Mouse (Mus musculus) liver, postnatal 0 days (tissue): ENCODE data around the gene Car5a. TPM values are rescaled to one million over a fixed set of nuclear protein-coding genes. Genes with fewer than 3 reads are reported as not detected.

Experiments
- ATAC-seq: fragments of 200-750 bp; cut with Nextera tagmentation; 2 replicates; pipeline ENCODE4 v1.8.0; 2017; ENCODE audit warnings: mild to moderate bottlenecking, moderate library complexity
- DNase-seq: peaks from one replicate; pipeline ENCODE4 v3.0.0-alpha.2; 2016
- H3K27ac ChIP-seq: fragments of 300-500 bp; sonication (generic); 2 replicates; pipeline ENCODE4 v1.5.1; 2014; ENCODE audit warnings: antibody characterized with exemption, moderate library complexity, mild to moderate bottlenecking, low read depth
- H3K27me3 ChIP-seq: fragments of 300-500 bp; sonication (generic); 2 replicates; pipeline ENCODE4 v1.6.1; 2014; ENCODE audit warnings: low read length, control low read depth, mixed read lengths; ENCODE audit not compliant: insufficient read depth
- H3K36me3 ChIP-seq: fragments of 300-500 bp; sonication (generic); replicated peaks from 2 replicates; pipeline ENCODE4 v1.6.1; 2014; ENCODE audit warnings: mild to moderate bottlenecking, control low read depth, low read length, moderate library complexity, mixed read lengths; ENCODE audit not compliant: insufficient read depth
- H3K4me1 ChIP-seq: fragments of 300-500 bp; sonication (generic); 2 replicates; pipeline ENCODE4 v1.6.1; 2014; ENCODE audit warnings: antibody characterized with exemption, mild to moderate bottlenecking, control low read depth; ENCODE audit not compliant: insufficient read depth
- H3K4me2 ChIP-seq: fragments of 300-500 bp; sonication (generic); 2 replicates; pipeline ENCODE4 v1.6.1; 2014; ENCODE audit warnings: low read depth, mild to moderate bottlenecking, low read length, moderate library complexity, mixed read lengths
- H3K4me3 ChIP-seq: fragments of 300-500 bp; sonication (generic); 2 replicates; pipeline ENCODE4 v1.5.1; 2014; ENCODE audit warnings: low read depth, low read length
- H3K9ac ChIP-seq: fragments of 300-500 bp; sonication (generic); replicated peaks from 2 replicates; pipeline ENCODE4 v1.6.1; 2014; ENCODE audit warnings: mild to moderate bottlenecking, moderate library complexity
- H3K9me3 ChIP-seq: fragments of 300-500 bp; sonication (generic); 2 replicates; pipeline ENCODE4 v1.6.1; 2016; ENCODE audit warnings: mild to moderate bottlenecking, control low read depth, low read length, mixed read lengths
- CTCF ChIP-seq: sonication (generic); IDR thresholded peaks from 2 replicates; pipeline ENCODE4 v1.5.1; 2016; ENCODE audit warnings: antibody characterized with exemption, low read depth
- EP300 ChIP-seq: IDR thresholded peaks from 2 replicates; pipeline ENCODE4 v1.6.1; 2016; ENCODE audit warnings: antibody characterized with exemption, low read depth, mild to moderate bottlenecking
- WGBS: fragments of 180-500 bp; shearing (Covaris S2); extraction: QIAGEN DNeasy Blood & Tissue Kit; methylation state at CpG from one replicate; pipeline ENCODE4 v1.1.7; 2014; ENCODE audit not compliant: insufficient replicate concordance; 5-methylcytosine and 5-hydroxymethylcytosine counted together
- polyA plus RNA-seq: library from polyadenylated mRNA; unstranded; fragments of >200 nt; fragmentation: Nextera tagmentation; extraction: Ambion mirVana; gene quantifications from 2 replicates; pipeline ENCODE4 v1.2.1, GENCODE M21; 2015

The Car5a gene
- polyA plus RNA-seq, 1 experiment from 2014 or later, result 9.6 TPM

DNA sequence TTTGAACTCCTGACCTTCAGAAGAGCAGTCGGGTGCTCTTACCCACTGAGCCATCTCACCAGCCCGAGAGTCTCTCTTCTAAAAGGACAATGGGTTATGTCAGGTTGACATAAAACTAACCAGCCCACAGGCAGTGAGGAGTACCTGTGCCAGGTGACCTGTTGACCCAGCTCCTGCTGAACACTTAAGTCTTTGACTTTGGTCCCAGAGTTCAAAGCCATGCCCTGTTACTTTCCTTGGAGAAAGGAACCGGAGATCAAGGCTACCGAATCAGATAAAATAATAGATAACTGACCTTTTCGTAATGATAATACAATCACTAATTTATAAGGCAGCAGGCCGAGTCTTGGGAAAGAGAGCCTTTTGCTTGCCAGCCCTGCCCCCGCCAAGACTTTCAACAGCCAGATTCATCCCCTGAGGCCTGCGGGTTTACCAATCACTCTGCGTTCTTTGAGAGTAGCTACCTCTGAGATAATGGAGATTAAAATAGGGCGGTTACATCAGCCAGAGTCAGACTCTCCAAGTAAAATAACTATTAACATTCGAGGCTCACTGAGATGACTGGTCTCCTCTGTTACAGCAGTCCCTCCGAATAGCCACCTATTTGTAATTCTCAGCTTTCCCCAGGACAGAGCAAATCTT lies 12.6 kb downstream of the Car5a start:
- ATAC-seq (no peak), DNase-seq (no peak)
- Histone ChIP-seq H3K27ac (no peak overlapping the region), H3K9me3 (no peaks in the 10 kb centered on the region), H3K4me1 (no peaks in the 10 kb centered on the region), H3K4me3 (no peak overlapping the region), H3K9ac (no peak overlapping the region), H3K36me3 (no peaks in the 10 kb centered on the region; the same call in 1 of the 2 replicates), H3K27me3 (no peaks in the 10 kb centered on the region), H3K4me2 (no peak overlapping the region)
- 73% methylated on average over 12 of the region's 12 CpGs for WGBS
- no peak for TF ChIP-seq CTCF

DNA sequence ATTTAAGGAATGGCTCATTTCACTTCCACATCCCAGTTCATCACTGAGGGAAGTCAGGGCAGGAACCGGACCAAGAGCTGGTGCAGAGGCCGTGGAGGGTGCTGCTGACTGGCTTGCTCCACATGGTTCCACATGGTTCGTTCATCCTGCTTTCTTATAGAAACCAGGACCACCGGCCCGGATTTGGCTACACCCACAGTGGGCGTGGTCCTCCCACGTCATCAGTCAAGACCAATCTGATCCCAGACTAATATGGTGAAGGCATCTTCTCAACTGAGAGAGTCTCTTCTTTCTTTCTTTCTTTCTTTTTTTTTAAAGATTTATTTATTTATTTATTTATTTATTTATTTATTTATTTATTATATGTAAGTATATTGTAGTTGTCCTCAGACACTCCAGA lies 13.1 kb downstream of the Car5a start:
- WGBS, result 78% methylated on average over 7 of the region's 7 CpGs
- DNase-seq (no peak), ATAC-seq (no peak)
- H3K9ac ChIP-seq, result no peak overlapping the region
- no peaks in the 10 kb centered on the region for H3K9me3 ChIP-seq
- H3K27ac ChIP-seq, result no peak overlapping the region
- TF ChIP-seq EP300 (no peak), CTCF (no peak)
- H3K4me1 ChIP-seq, result no peaks in the 10 kb centered on the region
- no peak overlapping the region for H3K4me3 ChIP-seq
- no peak overlapping the region for H3K4me2 ChIP-seq
- no peaks in the 10 kb centered on the region for H3K27me3 ChIP-seq
- H3K36me3 ChIP-seq, result no peaks in the 10 kb centered on the region; the same call in 1 of the 2 replicates

DNA sequence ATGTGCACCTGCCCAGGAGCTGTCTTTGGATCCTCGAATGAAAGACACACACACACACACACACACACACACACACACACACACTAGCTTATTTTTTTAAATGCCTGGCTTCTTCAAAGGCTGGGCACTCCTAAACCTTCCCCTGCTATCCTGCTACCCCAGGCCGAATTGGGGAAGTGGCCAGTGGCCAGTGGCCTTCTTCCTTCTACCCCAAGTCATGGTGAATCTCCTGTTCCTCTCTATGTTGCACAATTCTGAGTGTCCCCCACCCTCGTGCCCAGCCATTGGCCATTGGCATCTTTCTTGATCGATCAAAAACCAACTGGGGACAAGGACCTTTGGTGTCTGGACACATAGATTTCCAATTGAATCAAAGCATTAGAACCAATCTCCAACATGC lies 14.7 kb downstream of the Car5a start:
- Histone ChIP-seq H3K9ac (no peak overlapping the region), H3K36me3 (no peaks in the 10 kb centered on the region; the same call in 1 of the 2 replicates), H3K9me3 (no peaks in the 10 kb centered on the region), H3K4me3 (no peak overlapping the region), H3K4me2 (no peak overlapping the region), H3K27ac (no peak overlapping the region), H3K27me3 (no peaks in the 10 kb centered on the region), H3K4me1 (no peaks in the 10 kb centered on the region)
- no peak for TF ChIP-seq CTCF
- no peak for TF ChIP-seq EP300
- DNase-seq (no peak), ATAC-seq (no peak)
- WGBS, result 61% methylated on average over 4 of the region's 4 CpGs

GRCm38 (mm10) chr8:121927316-121927715 lies 17.4 kb downstream of the Car5a start:
- H3K4me1 ChIP-seq, result no peaks in the 10 kb centered on the region
- H3K27me3 ChIP-seq, result no peaks in the 10 kb centered on the region
- no peak overlapping the region for H3K9ac ChIP-seq
- H3K4me3 ChIP-seq, result no peak overlapping the region
- no peak overlapping the region for H3K4me2 ChIP-seq
- no peak for TF ChIP-seq EP300
- peak; percentile 74 for TF ChIP-seq CTCF
- WGBS, result 35% methylated on average over 8 of the region's 8 CpGs
- ATAC-seq, result peak; percentile 53
- DNase-seq, result peak; percentile 59
- H3K9me3 ChIP-seq, result no peaks in the 10 kb centered on the region
- no peak overlapping the region for H3K27ac ChIP-seq
- H3K36me3 ChIP-seq, result no peaks in the 10 kb centered on the region

DNA sequence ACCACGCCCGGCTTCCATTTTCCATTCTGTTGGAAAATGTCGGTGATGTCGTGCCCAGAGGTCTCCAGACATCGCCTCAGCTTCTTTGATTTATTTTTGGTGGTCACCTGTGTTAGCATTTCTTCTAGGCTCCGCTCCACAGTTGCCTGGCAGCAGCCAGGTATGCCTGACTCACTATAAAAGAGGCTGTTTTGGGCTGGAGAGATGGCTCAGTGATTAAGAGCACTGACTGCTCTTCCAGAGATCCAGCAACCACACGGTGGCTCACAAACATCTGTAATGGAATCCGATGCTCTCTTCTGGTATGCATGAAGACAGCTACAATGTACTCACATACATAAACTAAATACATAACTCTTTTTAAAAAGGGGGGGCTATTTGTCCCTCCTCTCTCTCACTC lies 18.4 kb downstream of the Car5a start:
- ATAC-seq, result no peak
- H3K9me3 ChIP-seq, result no peaks in the 10 kb centered on the region

DNA sequence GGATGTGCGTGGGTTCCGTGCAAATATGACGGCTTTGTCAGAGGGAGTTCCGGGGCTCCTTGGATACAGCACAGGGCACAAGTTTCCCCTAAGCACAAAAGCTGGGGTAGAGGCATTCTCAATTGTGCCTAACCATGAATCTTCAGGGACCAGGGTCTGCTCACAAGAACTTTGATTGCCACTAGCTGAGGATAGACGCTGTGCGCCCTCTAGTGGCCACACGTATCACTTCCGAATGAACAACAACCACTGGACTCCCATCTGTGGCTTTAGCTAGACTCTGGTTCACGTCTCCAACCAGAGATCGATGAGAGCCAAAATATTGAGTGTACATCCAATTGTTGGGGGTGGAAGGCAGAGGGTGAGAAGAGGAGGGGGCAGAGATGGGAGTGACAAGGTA lies 19.1 kb downstream of the Car5a start:
- peak; percentile 98 for TF ChIP-seq CTCF
- TF ChIP-seq EP300, result no peak
- no peaks in the 10 kb centered on the region for H3K27me3 ChIP-seq
- ATAC-seq, result peak; percentile 47; the same call in 1 of the 2 replicates
- H3K4me3 ChIP-seq, result no peak overlapping the region
- H3K27ac ChIP-seq, result no peak overlapping the region
- no peaks in the 10 kb centered on the region for H3K36me3 ChIP-seq
- H3K9me3 ChIP-seq, result no peaks in the 10 kb centered on the region
- DNase-seq, result peak; percentile 85
- no peaks in the 10 kb centered on the region for H3K4me1 ChIP-seq
- 30% methylated on average over 10 of the region's 10 CpGs for WGBS
- no peak overlapping the region for H3K9ac ChIP-seq
- H3K4me2 ChIP-seq, result no peak overlapping the region

More for the DNA sequence above, 18.4 kb downstream of the Car5a start:
- H3K4me2 ChIP-seq, result no peak overlapping the region
- no peaks in the 10 kb centered on the region for H3K36me3 ChIP-seq
- no peak for TF ChIP-seq EP300
- no peak for TF ChIP-seq CTCF
- no peak overlapping the region for H3K9ac ChIP-seq
- H3K4me1 ChIP-seq, result no peaks in the 10 kb centered on the region
- no peak for DNase-seq
- no peak overlapping the region for H3K27ac ChIP-seq
- no peaks in the 10 kb centered on the region for H3K27me3 ChIP-seq
- no peak overlapping the region for H3K4me3 ChIP-seq
- WGBS, result 63% methylated on average over 8 of the region's 8 CpGs
